Mouse (Mus musculus): ENCODE results near the gene 4930524N10Rik. TPM values are rescaled to one million over a fixed set of nuclear protein-coding genes. Genes with fewer than 3 reads are reported as not detected.

The 4930524N10Rik gene
- total RNA-seq (2021) = not detected
- long read RNA-seq, experiment 1 = 0 reads
- long read RNA-seq, experiment 2 = 0 reads

GRCm38 (mm10) chrX:154343292-154343691 lies at the start of gene 4930524N10Rik:
Gene 4930524N10Rik, minus strand, starts transcription at chrX:154343392.
- no peak for DNase-seq (ENCODE audit: low spot score)

- no peak for DNase-seq (ENCODE audit: low spot score)
These were observed 6.8 kb upstream of the 4930524N10Rik start for GRCm38 (mm10) chrX:154350042-154350441.

GRCm38 (mm10) chrX:154349302-154350041 lies 6.3 kb upstream of the 4930524N10Rik start:
- no peak for DNase-seq (ENCODE audit: low spot score)

- DNase-seq (ENCODE audit: low spot score) = no peak
These were observed 4.7 kb upstream of the 4930524N10Rik start for GRCm38 (mm10) chrX:154347933-154348332.

Other genes starting within 250 kb of the 4930524N10Rik start
- gene Gm15140, start 222.7 kb downstream of the 4930524N10Rik start, total RNA-seq (2021) = not detected
- gene Samt4, start 138.6 kb upstream of the 4930524N10Rik start, total RNA-seq (2021) = not detected
- gene Samt2, start 236.0 kb upstream of the 4930524N10Rik start, total RNA-seq (2021) = not detected

All from gastrocnemius, adult 18-20 months (tissue).